Mouse (Mus musculus) mesoderm, embryonic 11.5 days (tissue): Measurements from ENCODE around the gene Mmp25.
A peak's percentile ranks its signal among the peaks of the same experiment; 100 is the strongest.

Source experiments
- DNase-seq: peaks from one replicate; pipeline ENCODE4 v3.0.0-alpha.2; 2012; ENCODE audit warnings: low read depth, low spot score

The Mmp25 gene

DNA sequence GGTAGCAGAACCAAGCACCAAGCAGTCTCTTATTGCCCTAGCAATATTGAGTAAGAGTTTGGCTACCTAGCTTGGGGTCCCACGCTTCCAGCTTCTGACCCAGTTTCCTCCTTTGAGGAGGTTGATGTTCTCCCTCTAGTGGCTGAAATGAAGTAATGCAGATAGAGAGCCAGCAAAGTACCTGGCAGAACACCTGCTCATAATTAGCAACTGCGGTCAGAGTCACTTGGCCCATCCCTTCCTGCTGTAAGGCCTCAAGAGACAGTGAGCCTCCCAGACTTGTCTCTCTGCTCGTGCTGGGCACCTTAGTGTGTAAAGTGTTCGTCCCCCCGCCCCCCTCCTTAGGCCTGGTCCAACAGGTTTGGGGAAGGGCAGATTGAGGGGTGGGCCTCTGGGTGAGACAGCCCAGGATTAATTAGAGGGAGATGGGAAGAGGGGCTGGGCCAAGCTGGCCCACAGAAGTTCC, 19.5 kb upstream of the Mmp25 start:
- peak; percentile 68 for DNase-seq

DNA sequence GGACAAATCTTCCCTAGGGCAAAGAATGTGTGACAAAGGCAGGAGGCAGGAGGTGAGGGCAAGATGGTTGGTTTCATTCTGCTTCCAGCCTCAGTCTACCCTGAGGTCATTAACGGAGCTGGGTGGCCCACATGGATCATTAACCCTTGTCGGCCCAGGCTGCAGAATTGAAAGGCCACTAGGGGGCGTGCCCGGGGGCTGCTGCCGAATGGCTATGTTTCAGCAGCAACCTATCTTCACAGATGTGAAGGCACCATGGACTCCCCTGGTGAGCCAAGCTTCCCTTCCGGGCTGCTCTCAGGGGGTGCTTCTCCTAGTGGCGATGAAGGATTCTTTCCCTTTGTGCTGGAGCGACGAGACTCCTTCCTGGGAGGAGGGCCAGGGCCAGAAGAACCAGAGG, 16.4 kb upstream of the Mmp25 start:
- no peak for DNase-seq

DNA sequence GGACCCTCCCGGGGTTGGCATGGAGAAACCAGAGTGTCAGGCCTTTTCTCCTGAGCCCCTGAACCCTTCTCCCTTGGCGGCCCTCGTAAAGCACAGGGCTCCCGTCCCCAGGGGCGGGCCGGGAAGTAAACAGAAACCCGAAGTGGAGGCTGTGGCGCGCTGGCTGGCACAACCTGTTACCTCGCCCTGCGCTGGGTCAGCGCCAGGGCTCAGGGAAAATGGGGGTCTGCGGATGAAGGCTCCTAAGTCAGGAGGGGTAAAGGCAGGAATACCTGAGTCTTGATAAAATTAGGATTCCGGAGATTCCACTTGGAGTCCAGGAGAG, 15.8 kb upstream of the Mmp25 start:
- no peak for DNase-seq

DNA sequence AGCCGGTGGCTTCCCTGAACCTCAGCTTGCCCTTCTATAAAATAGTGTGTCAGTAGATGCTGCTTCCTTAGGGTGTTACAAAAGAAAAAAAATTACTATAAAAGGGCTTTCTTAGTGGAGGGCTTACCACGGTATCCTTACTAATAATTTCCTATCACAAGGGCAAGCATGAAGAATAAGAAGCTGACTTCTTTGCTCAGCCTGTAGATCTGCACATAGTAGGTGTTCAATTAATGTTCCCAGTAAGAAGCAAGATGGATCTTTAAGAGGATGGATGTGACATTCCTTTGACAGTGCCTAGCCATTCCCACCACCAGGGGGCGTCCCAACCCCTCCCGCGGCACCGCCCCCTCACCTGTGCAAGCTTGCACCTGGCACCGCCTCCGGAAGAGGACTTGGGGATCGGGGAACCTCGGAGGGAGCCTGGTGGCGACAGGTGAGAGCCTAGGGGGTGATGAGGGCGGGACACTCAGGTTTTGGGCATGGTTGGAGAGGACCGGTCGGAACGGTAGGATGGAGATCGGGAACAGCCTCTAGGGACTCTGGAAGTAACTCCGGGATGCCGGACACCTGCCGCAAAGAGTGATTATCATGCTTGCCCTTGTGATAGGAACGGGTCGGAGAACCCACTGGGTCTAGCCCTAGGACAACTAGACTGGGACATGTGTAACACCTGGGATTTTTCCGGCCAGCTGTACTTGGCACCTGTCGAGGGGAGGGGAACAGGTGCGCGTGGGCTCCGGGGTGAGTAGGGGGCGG, 15.2 kb upstream of the Mmp25 start, which contains the start of gene Bicdl2:
Gene Bicdl2, plus strand, starts transcription at position 390 of the 759 bp plus-strand sequence.
- no peak for DNase-seq

DNA sequence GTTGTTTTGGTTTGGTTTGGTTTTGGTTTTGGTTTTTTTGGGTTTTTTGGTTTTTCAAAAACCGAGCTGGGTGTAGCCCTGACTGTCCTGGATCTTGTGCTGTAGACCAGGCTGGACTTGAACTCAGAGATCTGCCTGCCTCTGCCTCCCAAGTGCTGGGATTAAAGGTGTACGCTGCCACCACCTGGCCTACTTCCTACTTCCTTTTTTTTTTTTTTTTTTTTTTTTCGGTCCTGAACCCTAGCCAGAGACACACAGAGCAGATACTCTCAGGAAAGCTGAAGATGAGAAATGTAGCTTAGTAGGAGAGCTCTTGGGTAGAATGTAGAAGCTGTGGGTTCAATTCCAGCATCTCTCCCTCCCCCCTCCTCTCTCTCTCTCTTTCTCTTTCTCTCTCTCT, 13.4 kb upstream of the Mmp25 start:
- DNase-seq = no peak

DNA sequence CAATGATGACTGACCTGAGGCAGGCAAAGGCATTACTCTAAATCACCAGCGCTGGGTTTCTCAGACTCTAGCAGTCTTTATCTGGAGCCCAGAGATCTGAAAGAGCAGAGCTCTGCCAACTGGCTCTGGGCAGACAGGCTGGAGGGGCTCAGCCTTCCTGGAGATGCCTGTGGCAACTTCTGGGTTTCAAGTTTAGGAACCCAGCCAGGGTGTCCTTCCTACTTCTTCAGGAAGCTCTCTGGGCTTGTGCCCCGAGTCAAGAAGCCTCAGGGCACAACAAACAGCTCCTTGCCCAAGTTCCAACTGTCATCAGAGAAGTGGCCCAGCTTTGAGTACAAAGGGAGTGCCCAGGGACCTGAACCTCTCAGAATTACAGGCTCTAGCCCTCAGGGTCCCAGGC, 9.3 kb upstream of the Mmp25 start:
- DNase-seq = no peak

DNA sequence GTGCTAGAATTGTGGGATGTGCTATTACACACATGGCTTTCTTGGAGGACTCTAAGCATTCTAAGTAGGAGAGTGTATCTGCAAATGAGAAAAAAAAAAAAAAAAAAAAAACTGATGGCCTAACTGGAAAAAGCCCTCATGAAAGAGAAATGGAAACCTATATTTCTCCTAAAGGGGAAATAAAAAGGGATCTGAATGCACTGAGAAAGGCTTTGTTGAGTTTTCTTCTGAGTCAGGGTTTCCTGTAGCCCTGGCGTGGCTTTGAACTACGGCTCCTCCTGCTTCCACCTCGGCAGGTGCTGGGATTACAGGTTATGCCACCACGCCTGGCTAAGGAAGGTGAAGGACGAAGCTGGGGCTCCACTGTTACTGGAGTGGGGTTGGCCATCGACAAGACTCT, 8.9 kb upstream of the Mmp25 start:
- DNase-seq = no peak

DNA sequence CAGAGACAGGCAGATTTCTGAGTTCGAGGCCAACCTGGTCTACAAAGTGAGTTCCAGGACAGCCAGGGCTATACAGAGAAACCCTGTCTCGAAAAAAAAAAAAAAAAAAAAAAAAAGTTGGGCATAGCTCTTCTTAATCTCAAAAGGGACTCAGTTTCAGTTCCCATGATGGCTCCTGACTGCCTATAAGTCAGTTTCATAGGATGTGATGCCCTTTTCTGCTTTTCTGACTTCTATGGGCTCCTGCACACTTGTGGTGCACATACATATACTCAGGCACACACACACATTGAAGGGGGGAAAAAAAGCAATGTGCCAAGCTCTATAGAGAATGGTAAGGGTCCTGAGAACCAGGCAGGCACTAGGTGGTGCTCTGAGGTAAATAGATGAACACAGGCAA, 8.2 kb upstream of the Mmp25 start:
- DNase-seq = no peak

DNA sequence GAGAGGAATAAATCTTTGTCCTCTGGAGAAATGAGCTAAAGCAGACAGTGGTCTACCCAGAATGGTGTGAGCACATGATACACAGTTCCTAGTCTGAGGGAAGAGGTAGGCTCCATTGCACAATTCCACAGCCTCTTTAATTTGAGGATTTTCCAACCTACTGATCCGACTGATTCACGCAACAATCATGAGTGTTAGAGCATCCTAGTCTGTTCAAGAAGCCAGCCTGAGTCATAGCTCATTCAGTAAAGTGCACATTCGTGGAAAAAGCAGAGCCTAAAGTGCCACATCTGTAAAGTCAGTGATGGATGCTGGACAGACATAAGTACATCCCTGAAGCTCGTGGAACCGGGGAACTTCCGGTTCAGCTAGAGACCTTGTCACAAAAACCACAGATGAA, 6.3 kb upstream of the Mmp25 start:
- no peak for DNase-seq

DNA sequence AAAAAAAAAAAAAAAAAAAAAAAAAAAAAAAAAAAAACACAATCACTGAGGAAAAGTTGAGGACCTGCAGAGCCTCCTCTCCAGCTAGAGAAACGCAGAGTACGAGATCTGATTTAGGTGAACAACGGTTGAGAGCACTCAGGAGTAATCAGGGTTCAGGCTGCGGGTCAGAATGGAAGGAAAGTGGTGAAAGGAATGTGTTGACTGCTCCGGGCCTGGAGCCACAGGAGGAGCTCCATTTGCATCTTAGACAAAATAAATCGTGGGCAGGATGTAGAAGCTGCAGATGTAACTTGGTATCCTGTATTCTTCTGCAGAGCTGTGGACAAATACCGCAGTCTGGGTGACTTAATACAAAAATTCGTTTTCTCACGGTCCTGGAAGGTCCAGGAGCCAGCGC, 817 bp upstream of the Mmp25 start:
- DNase-seq = no peak

DNA sequence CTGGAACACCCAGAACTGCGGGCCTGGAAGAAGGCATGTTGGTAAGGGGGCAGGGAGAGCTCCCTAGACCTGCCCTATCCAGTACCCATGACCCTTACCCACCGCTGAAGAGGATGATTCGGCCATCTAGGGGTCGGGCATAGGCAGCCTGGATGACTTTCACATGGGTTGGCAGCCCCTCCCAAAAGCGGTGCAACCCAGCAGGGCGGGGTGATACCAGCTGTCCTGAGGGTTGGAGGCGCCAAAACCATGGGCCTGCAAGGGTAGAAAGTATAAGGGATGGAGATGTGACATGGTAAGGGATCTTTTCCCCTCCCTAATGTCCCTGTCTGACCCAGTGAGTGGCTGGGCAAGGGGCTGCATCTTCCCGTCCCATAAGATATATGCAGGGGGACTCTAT, 13.8 kb downstream of the Mmp25 start:
- DNase-seq = no peak

DNA sequence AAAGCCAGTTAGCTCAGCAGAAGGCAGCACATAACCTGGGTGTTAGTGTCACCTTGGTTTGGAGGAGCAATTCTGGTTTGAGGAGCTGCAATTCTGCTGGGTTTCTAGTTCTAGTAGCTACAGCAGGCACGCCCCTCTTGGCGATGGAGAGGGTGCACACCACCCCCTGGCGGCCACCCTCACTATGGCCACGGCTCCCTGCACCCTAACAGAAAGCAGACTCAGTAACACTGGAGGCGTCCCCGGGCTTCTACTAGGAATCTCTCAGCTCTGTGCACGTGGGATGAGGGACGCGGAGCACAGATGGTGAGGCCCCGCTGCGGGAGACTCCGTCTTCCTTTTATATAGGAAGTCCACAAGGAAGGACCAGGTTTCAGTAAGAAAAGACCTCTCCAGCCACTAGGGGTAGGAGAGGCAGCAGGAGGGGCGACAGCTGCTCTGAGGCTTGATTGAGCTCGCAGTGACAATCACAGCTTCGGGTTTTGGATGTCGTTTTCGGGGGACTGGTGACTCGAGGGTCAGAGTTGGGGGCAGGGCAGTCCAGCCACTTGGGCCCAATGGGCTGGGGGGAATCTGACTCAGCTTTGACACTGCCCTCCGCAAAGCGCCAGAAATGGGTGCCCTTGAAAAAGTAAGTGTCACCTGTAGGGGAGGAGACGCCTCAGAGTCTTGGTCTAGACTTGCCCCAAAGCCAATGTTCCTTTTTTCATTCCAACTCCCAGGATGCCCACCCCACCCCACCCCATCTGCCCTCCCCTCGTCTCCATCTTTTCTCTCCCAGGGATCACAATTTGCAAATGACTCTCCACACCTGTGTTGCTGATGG, 14.7 kb downstream of the Mmp25 start:
- peak; percentile 82 for DNase-seq

DNA sequence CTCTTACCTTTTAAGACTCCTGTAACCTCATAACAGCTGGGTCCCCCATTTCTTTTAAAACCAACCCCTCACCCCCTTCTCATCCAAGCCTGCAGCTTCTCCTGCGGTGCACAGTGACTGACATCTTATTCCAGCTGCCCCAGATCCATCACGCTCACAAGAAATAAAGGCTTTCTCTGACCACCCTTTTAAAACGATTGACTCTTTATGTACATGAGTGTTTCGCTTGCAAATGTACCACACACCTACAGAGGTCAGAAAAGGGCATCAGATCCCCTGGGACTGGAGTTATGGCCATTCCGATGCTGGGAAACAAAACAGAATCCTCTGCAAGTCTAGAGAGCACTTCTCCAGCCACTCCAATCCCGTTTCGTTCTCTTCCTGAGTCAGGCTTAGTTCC, 17.3 kb downstream of the Mmp25 start:
- no peak for DNase-seq

DNA sequence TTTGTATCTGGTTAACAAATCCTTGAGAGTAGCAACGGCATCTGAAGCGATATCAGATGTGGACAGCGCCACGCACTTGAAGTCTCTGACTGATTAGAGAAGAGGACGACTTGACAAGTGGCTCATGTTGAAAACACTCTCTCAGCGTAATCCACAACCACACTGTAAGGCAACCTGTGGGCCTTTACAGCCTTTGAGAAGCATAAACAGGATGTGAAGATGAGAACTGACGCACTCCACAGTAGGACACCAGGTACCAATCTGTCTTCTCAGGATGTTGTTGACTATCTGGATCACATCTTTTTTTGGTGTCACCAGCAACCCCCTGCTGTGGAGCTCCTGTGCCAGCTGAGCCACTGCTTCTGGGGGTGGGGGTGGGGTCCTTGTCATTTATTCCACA, 24.7 kb downstream of the Mmp25 start:
- no peak for DNase-seq

DNA sequence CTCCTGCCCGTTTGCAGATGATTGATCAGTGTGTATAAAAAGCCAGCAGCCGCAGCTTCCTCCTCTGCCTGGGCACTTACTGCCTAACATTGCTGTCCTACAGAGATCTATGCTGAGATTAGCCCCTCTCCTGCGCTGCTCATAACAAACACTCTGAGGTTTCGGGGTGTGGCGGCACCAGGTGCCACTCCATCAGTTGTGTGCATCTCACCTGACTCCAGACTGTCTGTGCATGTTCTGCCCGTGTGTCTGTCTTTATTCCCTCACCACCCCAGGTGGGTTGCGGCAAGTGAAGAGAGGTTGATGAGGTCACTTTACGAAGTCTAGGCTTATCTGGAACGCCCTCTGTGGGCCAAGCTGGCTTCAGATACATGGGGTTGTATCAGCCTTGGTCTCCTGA, 28.0 kb downstream of the Mmp25 start:
- DNase-seq = no peak

DNA sequence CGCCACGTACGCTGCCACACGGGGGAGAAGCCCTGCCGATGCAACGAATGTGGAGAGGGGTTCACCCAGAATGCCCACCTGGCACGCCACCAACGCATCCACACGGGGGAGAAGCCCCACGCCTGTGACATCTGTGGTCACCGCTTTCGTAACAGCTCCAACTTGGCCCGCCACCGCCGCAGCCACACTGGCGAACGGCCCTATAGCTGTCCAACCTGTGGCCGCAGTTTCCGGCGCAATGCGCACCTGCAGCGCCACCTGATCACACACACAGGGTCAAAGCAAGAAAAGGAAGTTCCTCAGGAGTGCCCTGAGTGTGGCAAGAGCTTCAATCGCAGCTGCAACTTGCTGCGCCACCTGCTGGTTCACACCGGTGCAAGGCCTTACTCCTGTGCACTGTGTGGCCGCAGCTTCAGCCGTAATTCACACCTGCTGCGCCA, 34.7 kb downstream of the Mmp25 start:
- no peak for DNase-seq

DNA sequence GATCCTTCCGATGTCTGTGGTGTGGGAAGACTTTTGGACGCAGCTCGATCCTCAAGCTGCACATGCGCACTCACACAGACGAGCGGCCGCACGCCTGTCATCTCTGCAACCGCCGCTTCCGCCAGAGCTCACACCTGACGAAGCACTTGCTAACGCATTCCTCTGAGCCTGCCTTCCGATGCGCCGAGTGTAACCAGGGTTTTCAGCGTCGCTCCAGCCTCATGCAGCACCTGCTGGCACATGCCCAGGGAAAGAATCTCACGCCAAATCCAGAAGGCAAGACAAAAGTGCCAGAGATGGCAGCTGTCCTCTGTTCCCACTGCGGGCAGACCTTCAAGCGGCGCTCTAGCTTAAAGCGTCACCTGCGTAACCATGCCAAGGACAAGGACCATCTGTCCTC, 35.5 kb downstream of the Mmp25 start:
- DNase-seq = no peak

DNA sequence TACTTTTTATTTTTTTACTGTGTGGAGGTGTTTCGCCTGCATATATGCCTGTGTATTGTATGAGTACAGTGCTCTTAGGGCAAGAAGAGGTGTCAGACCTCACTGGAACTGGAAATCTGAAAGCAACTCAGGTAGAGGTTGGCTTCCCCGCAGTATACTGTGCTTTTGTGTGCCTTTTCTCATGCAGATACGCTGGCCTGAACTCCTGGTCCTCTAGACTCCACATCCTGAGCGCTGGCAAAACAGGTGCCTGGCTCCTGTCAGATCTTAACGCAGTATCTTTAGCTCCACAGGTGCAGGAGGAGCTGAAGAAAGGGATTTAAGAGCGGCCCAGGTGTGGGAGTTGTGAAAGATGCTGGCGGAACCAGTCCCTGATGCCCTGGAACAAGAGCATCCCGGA, 39.9 kb downstream of the Mmp25 start:
- no peak for DNase-seq

DNA sequence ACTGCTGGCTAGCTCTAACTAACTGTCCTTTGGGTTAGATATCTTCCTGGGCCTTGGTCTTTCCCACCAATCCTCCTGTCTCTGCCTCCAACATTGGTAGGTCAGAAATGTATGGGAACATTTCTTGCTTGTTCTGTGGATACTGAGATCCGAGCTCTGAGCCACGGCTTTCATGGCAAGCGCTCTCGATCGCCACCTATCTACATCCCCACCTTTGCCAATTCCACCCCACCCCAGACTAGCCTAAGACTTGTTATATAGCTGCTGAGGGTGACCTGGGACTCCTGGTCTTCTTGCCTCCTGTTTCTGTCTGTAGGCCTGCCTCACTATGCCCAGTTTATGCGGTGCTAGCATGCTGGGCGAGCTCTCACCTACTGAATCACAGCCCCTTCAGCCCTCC, 40.7 kb downstream of the Mmp25 start:
- DNase-seq = no peak

DNA sequence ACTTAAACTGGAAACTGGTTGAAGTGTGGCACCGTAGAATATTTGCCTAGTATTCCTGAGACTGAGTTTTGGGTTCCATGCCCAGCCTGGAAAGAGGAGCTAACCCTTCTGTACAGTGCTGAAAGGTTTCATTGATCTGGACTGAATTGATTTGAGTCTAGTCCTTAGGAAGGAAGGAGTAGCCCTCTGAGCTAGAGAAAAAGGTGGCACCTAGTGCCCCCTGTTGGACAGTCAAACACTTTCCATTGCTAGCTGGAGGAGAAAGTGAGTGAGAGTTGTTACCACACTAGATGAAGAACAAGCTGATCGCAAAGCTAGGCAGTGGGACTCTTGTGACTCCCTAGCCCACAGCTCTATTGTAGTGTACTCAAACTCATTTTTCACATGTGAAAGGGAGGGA, 41.5 kb downstream of the Mmp25 start:
- DNase-seq = peak; percentile 51

DNA sequence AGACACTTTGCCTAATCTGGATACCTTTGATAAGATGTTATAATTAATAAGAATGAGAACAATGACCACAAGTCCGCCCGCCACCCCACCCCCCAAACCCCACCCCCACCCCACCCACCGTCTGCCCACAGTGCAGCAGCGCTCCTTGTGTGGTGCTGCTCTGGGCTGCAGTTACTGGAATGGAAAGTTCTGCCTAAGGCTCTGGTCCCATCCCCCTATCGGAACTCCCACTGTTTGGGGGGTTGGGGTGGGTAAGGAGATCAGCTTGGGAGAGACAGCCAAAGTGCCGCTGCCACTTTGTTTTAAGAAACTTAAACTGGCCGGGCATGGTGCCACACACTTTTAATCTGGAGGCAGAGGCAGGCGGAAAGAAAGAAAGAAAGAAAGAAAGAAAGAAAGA, 42.0 kb downstream of the Mmp25 start:
- no peak for DNase-seq

DNA sequence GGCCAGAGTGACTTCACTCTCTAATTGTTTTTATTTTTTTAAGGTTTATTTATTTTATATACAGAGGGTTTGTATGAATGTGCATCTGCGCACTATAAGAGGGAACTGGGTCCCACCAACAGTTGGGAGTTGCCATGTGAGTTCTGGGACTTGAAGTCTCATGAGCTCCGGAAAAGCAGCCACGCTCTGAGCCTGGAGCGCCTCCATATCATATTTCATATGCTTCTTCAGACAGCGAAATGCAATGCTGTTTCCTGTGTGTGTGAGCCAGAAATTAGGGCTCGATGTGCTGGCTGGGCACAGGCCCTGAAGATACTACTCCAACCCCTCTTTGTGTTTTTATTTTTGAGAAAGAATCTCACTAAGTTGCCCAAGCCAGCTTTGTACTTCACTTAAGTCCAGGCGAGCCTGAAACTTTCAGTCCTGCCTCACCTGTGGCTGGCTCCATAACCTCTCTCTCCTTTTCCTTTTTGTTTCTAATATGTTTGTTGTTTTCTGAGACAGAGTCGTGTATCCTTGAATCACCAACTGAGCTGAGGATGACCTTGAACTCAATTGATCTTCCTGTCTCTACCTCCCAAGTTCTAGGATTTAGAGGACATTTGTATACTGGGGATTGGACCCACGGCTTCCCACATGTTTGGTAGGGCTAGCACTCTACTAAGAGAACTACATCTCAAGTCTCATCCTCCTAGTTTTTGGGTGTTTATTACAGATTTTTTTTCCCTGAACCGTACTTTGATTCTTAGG, 43.1 kb downstream of the Mmp25 start:
- DNase-seq = no peak
